Mouse (Mus musculus) stomach, postnatal 0 days (tissue): Measurements from ENCODE around the gene Akip1.

Source experiments
- CTCF ChIP-seq: IDR thresholded peaks from 2 replicates; pipeline ENCODE4 v1.5.1; 2016; ENCODE audit warnings: antibody characterized with exemption, low read depth, mild to moderate bottlenecking, moderate library complexity
- EP300 ChIP-seq: optimal IDR thresholded peaks from 2 replicates; pipeline ENCODE3; 2016; ENCODE audit warnings: antibody characterized with exemption

GRCm38 (mm10) chr7:109657884-109658283 is 45.6 kb upstream of the Akip1 start:
- no peak for TF ChIP-seq CTCF
- TF ChIP-seq EP300 = no peak
